Comparison of ENCODE assay signal across 8 mouse cellular contexts in genomic region chr16:4879101-4879707, GRCm38 (mm10). TPM values are rescaled to one million over a fixed set of nuclear protein-coding genes. Genes with fewer than 3 reads are reported as not detected.
DNase-seq lines count a peak whose midpoint lies in the region; ATAC-seq lines count a peak whose summit lies in the region.

No protein-coding gene starts in this region.

- ATAC-seq in embryonic facial prominence, embryonic 14.5 days (ENCODE audit: low read depth): peak; percentile 7
- ATAC-seq in intestine, embryonic 16.5 days: peak; percentile 15
- ATAC-seq in liver, embryonic 16.5 days (ENCODE audit: low read depth): peak; percentile 12

- under 1% methylated on average over 35 of the region's 54 CpGs for WGBS in embryonic facial prominence, embryonic 14.5 days
- WGBS in intestine, embryonic 16.5 days: under 1% methylated on average over 54 of the region's 54 CpGs
- WGBS in liver, embryonic 16.5 days (ENCODE audit: insufficient replicate concordance): under 1% methylated on average over 45 of the region's 54 CpGs

- peak overlapping the region; percentile 86 for H3K4me3 ChIP-seq in embryonic facial prominence, embryonic 14.5 days (ENCODE audit: low read depth, low read length)
- peak overlapping the region; percentile 79 for H3K4me3 ChIP-seq in intestine, embryonic 16.5 days (ENCODE audit: low read length)
- H3K4me3 ChIP-seq in liver, embryonic 16.5 days (ENCODE audit: low read depth, low read length): peak overlapping the region; percentile 89

- peak overlapping the region; percentile 76 for H3K4me2 ChIP-seq in embryonic facial prominence, embryonic 14.5 days (ENCODE audit: low read depth, low read length)
- peak overlapping the region; percentile 88 for H3K4me2 ChIP-seq in intestine, embryonic 16.5 days (ENCODE audit: low read depth, low read length)
- H3K4me2 ChIP-seq in liver, embryonic 16.5 days (ENCODE audit: low read depth, low read length): peak overlapping the region; percentile 95

- H3K27ac ChIP-seq in embryonic facial prominence, embryonic 14.5 days (replicated peaks; ENCODE audit: low read depth, low read length): peak overlapping the region; percentile 100
- peak overlapping the region; percentile 100 for H3K27ac ChIP-seq in intestine, embryonic 16.5 days (ENCODE audit: low read length)
- peak overlapping the region; percentile 99 for H3K27ac ChIP-seq in liver, embryonic 16.5 days (ENCODE audit: low read length)

- H3K36me3 ChIP-seq in embryonic facial prominence, embryonic 14.5 days (ENCODE audit: control insufficient read depth, insufficient read depth, low read length): peaks cover 20% of the 10 kb centered on the region
- peaks cover 12% of the 10 kb centered on the region for H3K36me3 ChIP-seq in intestine, embryonic 16.5 days (ENCODE audit: control insufficient read depth, insufficient read depth, low read length)
- H3K36me3 ChIP-seq in liver, embryonic 16.5 days (ENCODE audit: control insufficient read depth, insufficient read depth): no peaks in the 10 kb centered on the region; the same call in 1 of the 2 replicates

- H3K9ac ChIP-seq in embryonic facial prominence, embryonic 14.5 days (ENCODE audit: low read depth, low read length): peak overlapping the region; percentile 92
- peak overlapping the region; percentile 89 for H3K9ac ChIP-seq in intestine, embryonic 16.5 days (ENCODE audit: low read depth, low read length)
- peak overlapping the region; percentile 91 for H3K9ac ChIP-seq in liver, embryonic 16.5 days (ENCODE audit: low read depth, low read length)

- no peaks in the 10 kb centered on the region for H3K9me3 ChIP-seq in embryonic facial prominence, embryonic 14.5 days (ENCODE audit: control insufficient read depth, low read length)
- H3K9me3 ChIP-seq in intestine, embryonic 16.5 days (ENCODE audit: control insufficient read depth, low read length): no peaks in the 10 kb centered on the region
- no peaks in the 10 kb centered on the region for H3K9me3 ChIP-seq in liver, embryonic 16.5 days (replicated peaks; ENCODE audit: control insufficient read depth, low read length)

- H3K4me1 ChIP-seq in embryonic facial prominence, embryonic 14.5 days (ENCODE audit: control insufficient read depth, insufficient read depth, low read length): peaks cover 20% of the 10 kb centered on the region; the same call in 1 of the 2 replicates
- peaks cover 43% of the 10 kb centered on the region for H3K4me1 ChIP-seq in intestine, embryonic 16.5 days (ENCODE audit: control insufficient read depth, insufficient read depth, low read length)
- peaks cover 50% of the 10 kb centered on the region for H3K4me1 ChIP-seq in liver, embryonic 16.5 days (ENCODE audit: control insufficient read depth, low read depth, low read length)

- H3K27me3 ChIP-seq in embryonic facial prominence, embryonic 14.5 days (replicated peaks; ENCODE audit: control insufficient read depth, insufficient read depth, low read length): no peaks in the 10 kb centered on the region
- H3K27me3 ChIP-seq in intestine, embryonic 16.5 days (replicated peaks; ENCODE audit: control insufficient read depth, insufficient read depth, low read length): no peaks in the 10 kb centered on the region
- no peaks in the 10 kb centered on the region for H3K27me3 ChIP-seq in liver, embryonic 16.5 days (ENCODE audit: control insufficient read depth, insufficient read depth, low read depth, low read length)

- peak; percentile 55 for DNase-seq in layer of hippocampus, adult 11-12 months (ENCODE audit: low spot score)
- DNase-seq in layer of hippocampus, adult 9-10 months (ENCODE audit: low spot score): no peak
- peak; percentile 53 for DNase-seq in MN1 (ENCODE audit: low spot score)
- no peak for DNase-seq in embryonic facial prominence, embryonic 14.5 days (ENCODE audit: low spot score)
- DNase-seq in right cerebral cortex, adult 18-20 months: peak; percentile 68
- DNase-seq in ovary, postnatal 36 days (ENCODE audit: low spot score): no peak

RNA-seq across cellular contexts. Expression of gene Ubald1, which starts 0.9 kb away (rescaled TPM):
- 36.3 and 39.0 TPM in 2 replicates for polyA plus RNA-seq in embryonic facial prominence, embryonic 14.5 days (2014; fragmentation: Nextera tagmentation; extraction: Ambion mirVana)
- 33.7 and 35.5 TPM in 2 replicates for polyA plus RNA-seq in intestine, embryonic 16.5 days (2015; fragmentation: Nextera tagmentation; extraction: Ambion mirVana)
- polyA plus RNA-seq in liver, embryonic 16.5 days (2015; fragmentation: Nextera tagmentation; extraction: Ambion mirVana): 10.8 and 13.3 TPM in 2 replicates

RNA-seq across cellular contexts. Expression of gene Mgrn1, which starts 6.8 kb away (rescaled TPM):
- 76.2 and 87.8 TPM in 2 replicates for polyA plus RNA-seq in embryonic facial prominence, embryonic 14.5 days (2014; fragmentation: Nextera tagmentation; extraction: Ambion mirVana)
- polyA plus RNA-seq in intestine, embryonic 16.5 days (2015; fragmentation: Nextera tagmentation; extraction: Ambion mirVana): 82.7 and 84.6 TPM in 2 replicates
- polyA plus RNA-seq in liver, embryonic 16.5 days (2015; fragmentation: Nextera tagmentation; extraction: Ambion mirVana): 28.2 and 30.4 TPM in 2 replicates

RNA-seq across cellular contexts. Expression of gene 4930562C15Rik, which starts 44.0 kb away (rescaled TPM):
- polyA plus RNA-seq in embryonic facial prominence, embryonic 14.5 days (2014; fragmentation: Nextera tagmentation; extraction: Ambion mirVana): 0.33 and 0.39 TPM in 2 replicates
- 0.09 and 0.22 TPM in 2 replicates for polyA plus RNA-seq in intestine, embryonic 16.5 days (2015; fragmentation: Nextera tagmentation; extraction: Ambion mirVana)
- 0.05 TPM in 1 of 2 replicates, not detected in the other for polyA plus RNA-seq in liver, embryonic 16.5 days (2015; fragmentation: Nextera tagmentation; extraction: Ambion mirVana)

RNA-seq across cellular contexts. Expression of gene Nudt16l1, which starts 59.4 kb away (rescaled TPM):
- polyA plus RNA-seq in embryonic facial prominence, embryonic 14.5 days (2014; fragmentation: Nextera tagmentation; extraction: Ambion mirVana): 143 and 162 TPM in 2 replicates
- 144 TPM in 2 replicates for polyA plus RNA-seq in intestine, embryonic 16.5 days (2015; fragmentation: Nextera tagmentation; extraction: Ambion mirVana)
- polyA plus RNA-seq in liver, embryonic 16.5 days (2015; fragmentation: Nextera tagmentation; extraction: Ambion mirVana): 47.8 and 49.1 TPM in 2 replicates

Comparison
In these comparisons a context has a peak if more than half of its experiments do, and no peak if none do; other contexts are left out.
1. DNase-seq: peak in layer of hippocampus, adult 11-12 months (single experiment), MN1 (single experiment) and right cerebral cortex, adult 18-20 months (single experiment); none in layer of hippocampus, adult 9-10 months (single experiment), embryonic facial prominence, embryonic 14.5 days (single experiment) and ovary, postnatal 36 days (single experiment).
2. Peak in every context shown above with its lines, with median percentiles within 50 percentile points of each other: ATAC-seq, H3K27ac ChIP-seq, H3K4me2 ChIP-seq, H3K4me3 ChIP-seq and H3K9ac ChIP-seq.